ENCODE assay signal across 25 mouse cellular contexts in the genomic region with DNA sequence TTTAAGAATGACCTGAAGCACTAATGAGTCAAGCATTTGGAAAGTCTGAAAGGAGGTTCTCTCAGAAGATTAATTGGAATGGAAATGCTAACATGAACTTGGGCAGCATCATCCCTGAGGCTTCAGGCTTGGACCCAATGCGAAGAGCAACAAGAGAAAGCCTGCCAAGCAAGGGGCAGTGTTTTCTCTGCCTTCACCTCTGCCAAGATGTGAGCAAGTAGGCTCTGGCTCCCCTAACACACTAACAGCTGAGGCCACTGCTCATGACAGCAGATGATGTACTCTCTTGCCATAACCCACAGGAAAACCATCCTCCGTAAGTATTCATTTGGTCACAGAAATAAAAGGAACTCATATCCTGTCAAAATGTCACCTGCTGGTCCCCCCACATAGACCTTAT.
DNase-seq lines count a peak whose midpoint lies in the region; ATAC-seq and TF ChIP-seq lines count a peak whose summit lies in the region.
"Had no signal": no experiment of that assay in that cellular context is flagged by ENCODE, and none has a peak within 500 bp of the region (broad histone marks: within the 10 kb centered on the region; RNA-seq: fewer than 3 reads in every experiment).

No protein-coding gene starts in this region.

- no peak overlapping the region for H3K27ac ChIP-seq in hindbrain, postnatal 0 days
- H3K27ac ChIP-seq in hindbrain, embryonic 11.5 days (ENCODE audit: low read depth, low read length) = no peak overlapping the region
- H3K27ac ChIP-seq in midbrain, postnatal 0 days (ENCODE audit: low read depth, low read length) = no peak overlapping the region
- H3K27ac ChIP-seq in midbrain, embryonic 15.5 days = no peak overlapping the region
- H3K27ac ChIP-seq: embryonic facial prominence, embryonic 13.5 days; embryonic facial prominence, embryonic 15.5 days; forebrain, embryonic 10.5 days; forebrain, embryonic 12.5 days had no signal

- 72% methylated on average over 2 of the region's 2 CpGs for WGBS in hindbrain, postnatal 0 days
- 95% methylated on average over 2 of the region's 2 CpGs for WGBS in hindbrain, embryonic 11.5 days
- 94% methylated on average over 2 of the region's 2 CpGs for WGBS in midbrain, postnatal 0 days
- WGBS in midbrain, embryonic 15.5 days = 87% methylated on average over 2 of the region's 2 CpGs

- no peak overlapping the region for H3K9ac ChIP-seq in hindbrain, postnatal 0 days (replicated peaks; ENCODE audit: low read length)
- no peak overlapping the region for H3K9ac ChIP-seq in hindbrain, embryonic 11.5 days (ENCODE audit: low read depth, low read length)
- no peak overlapping the region for H3K9ac ChIP-seq in midbrain, postnatal 0 days (replicated peaks; ENCODE audit: low read length, poor library complexity, severe bottlenecking)
- H3K9ac ChIP-seq in midbrain, embryonic 15.5 days = no peak overlapping the region
- H3K9ac ChIP-seq: embryonic facial prominence, embryonic 13.5 days; embryonic facial prominence, embryonic 15.5 days; forebrain, embryonic 12.5 days had no signal

- peak; percentile 72 to 77 for DNase-seq in cerebellum, postnatal 10 days
- DNase-seq in cerebellum, adult 11-12 months = no peak
- DNase-seq in hindbrain, postnatal 0 days (ENCODE audit: low spot score) = peak; percentile 15
- DNase-seq in hindbrain, embryonic 11.5 days (ENCODE audit: low spot score) = no peak
- DNase-seq in midbrain, postnatal 0 days (ENCODE audit: low spot score) = peak; percentile 22
- DNase-seq: adrenal gland, adult 2 months; adrenal gland, postnatal 10 days; adrenal gland, postnatal 25 days; B cell, adult 2 months; cerebellum, adult 11 months; cerebellum, adult 8-10 months; cerebellum, adult 9-11 months; cerebellum, postnatal 36 days; embryo, embryonic 11 days had no signal

- ATAC-seq in hindbrain, postnatal 0 days = no peak
- ATAC-seq in hindbrain, embryonic 11.5 days (ENCODE audit: low FRiP score) = no peak
- no peak for ATAC-seq in midbrain, postnatal 0 days (ENCODE audit: low FRiP score)
- no peak for ATAC-seq in midbrain, embryonic 15.5 days (replicated peaks)
- ATAC-seq: CD4-positive, CD25-positive, alpha-beta regulatory T cell, adult 4 months; forebrain, embryonic 14.5 days; forebrain, embryonic 16.5 days had no signal

- no peaks in the 10 kb centered on the region for H3K9me3 ChIP-seq in hindbrain, postnatal 0 days (ENCODE audit: low read length)
- no peaks in the 10 kb centered on the region for H3K9me3 ChIP-seq in hindbrain, embryonic 11.5 days (ENCODE audit: control insufficient read depth, low read length)
- no peaks in the 10 kb centered on the region; the same call in 1 of the 2 replicates for H3K9me3 ChIP-seq in midbrain, postnatal 0 days (ENCODE audit: low read length)
- no peaks in the 10 kb centered on the region for H3K9me3 ChIP-seq in midbrain, embryonic 15.5 days
- H3K9me3 ChIP-seq: embryonic facial prominence, embryonic 13.5 days; embryonic facial prominence, embryonic 15.5 days; forebrain, embryonic 10.5 days; forebrain, embryonic 12.5 days; G1E had no signal

- H3K4me2 ChIP-seq in hindbrain, postnatal 0 days (ENCODE audit: low read depth, low read length) = no peak overlapping the region
- no peak overlapping the region for H3K4me2 ChIP-seq in hindbrain, embryonic 11.5 days (replicated peaks; ENCODE audit: low read depth, low read length)
- H3K4me2 ChIP-seq in midbrain, postnatal 0 days (ENCODE audit: low read depth, low read length, poor library complexity, severe bottlenecking) = no peak overlapping the region
- no peak overlapping the region for H3K4me2 ChIP-seq in midbrain, embryonic 15.5 days
- H3K4me2 ChIP-seq: embryonic facial prominence, embryonic 13.5 days; embryonic facial prominence, embryonic 15.5 days; forebrain, embryonic 12.5 days had no signal

- no peaks in the 10 kb centered on the region for H3K4me1 ChIP-seq in hindbrain, postnatal 0 days (ENCODE audit: insufficient read depth, low read length)
- no peaks in the 10 kb centered on the region for H3K4me1 ChIP-seq in hindbrain, embryonic 11.5 days (replicated peaks; ENCODE audit: control insufficient read depth, insufficient read depth, low read length)
- H3K4me1 ChIP-seq in midbrain, postnatal 0 days (ENCODE audit: insufficient read depth, low read length) = no peaks in the 10 kb centered on the region
- H3K4me1 ChIP-seq in midbrain, embryonic 15.5 days = no peaks in the 10 kb centered on the region
- H3K4me1 ChIP-seq: embryonic facial prominence, embryonic 13.5 days; embryonic facial prominence, embryonic 15.5 days; forebrain, embryonic 10.5 days; forebrain, embryonic 12.5 days had no signal

- H3K36me3 ChIP-seq in hindbrain, postnatal 0 days (ENCODE audit: insufficient read depth, low read length) = no peaks in the 10 kb centered on the region
- H3K36me3 ChIP-seq in hindbrain, embryonic 11.5 days (ENCODE audit: control insufficient read depth, insufficient read depth, low read length) = no peaks in the 10 kb centered on the region
- no peaks in the 10 kb centered on the region for H3K36me3 ChIP-seq in midbrain, postnatal 0 days (ENCODE audit: insufficient read depth, low read length)
- no peaks in the 10 kb centered on the region for H3K36me3 ChIP-seq in midbrain, embryonic 15.5 days (replicated peaks)
- H3K36me3 ChIP-seq: embryonic facial prominence, embryonic 13.5 days; embryonic facial prominence, embryonic 15.5 days; forebrain, embryonic 10.5 days; forebrain, embryonic 12.5 days; G1E had no signal

- no peak for TF ChIP-seq CTCF in hindbrain, postnatal 0 days (IDR thresholded peaks at IDR 0.05; ENCODE audit: low read depth)
- TF ChIP-seq CTCF in midbrain, postnatal 0 days (IDR thresholded peaks at IDR 0.05) = no peak

- no peaks in the 10 kb centered on the region for H3K27me3 ChIP-seq in hindbrain, postnatal 0 days (ENCODE audit: insufficient read depth, low read length)
- no peaks in the 10 kb centered on the region for H3K27me3 ChIP-seq in hindbrain, embryonic 11.5 days (ENCODE audit: control insufficient read depth, insufficient read depth, low read length)
- H3K27me3 ChIP-seq in midbrain, postnatal 0 days (ENCODE audit: insufficient read depth, low read length) = no peaks in the 10 kb centered on the region
- no peaks in the 10 kb centered on the region for H3K27me3 ChIP-seq in midbrain, embryonic 15.5 days (replicated peaks)
- H3K27me3 ChIP-seq: CH12.LX; embryonic facial prominence, embryonic 13.5 days; embryonic facial prominence, embryonic 15.5 days; forebrain, embryonic 12.5 days had no signal

- H3K4me3 ChIP-seq in hindbrain, postnatal 0 days (ENCODE audit: low read length) = no peak overlapping the region
- H3K4me3 ChIP-seq in hindbrain, embryonic 11.5 days (ENCODE audit: low read depth, low read length) = no peak overlapping the region
- no peak overlapping the region for H3K4me3 ChIP-seq in midbrain, postnatal 0 days (ENCODE audit: low read depth, low read length)
- H3K4me3 ChIP-seq in midbrain, embryonic 15.5 days = no peak overlapping the region
- H3K4me3 ChIP-seq: embryonic facial prominence, embryonic 13.5 days; embryonic facial prominence, embryonic 15.5 days; erythroblast, embryonic 14.5 days; forebrain, embryonic 10.5 days; forebrain, embryonic 12.5 days had no signal

Comparison
In these comparisons a context has a peak if more than half of its experiments do, and no peak if none do; other contexts are left out.
1. DNase-seq: peak in cerebellum, postnatal 10 days (2 of 2), hindbrain, postnatal 0 days (single experiment) and midbrain, postnatal 0 days (single experiment); none in cerebellum, adult 11-12 months (single experiment) and hindbrain, embryonic 11.5 days (single experiment).